Mouse (Mus musculus) activated CD4-positive, CD25-positive, alpha-beta regulatory T cell (primary cell): ENCODE results near the gene 2900011O08Rik. TPM values are rescaled to one million over a fixed set of nuclear protein-coding genes. Genes with fewer than 3 reads are reported as not detected.

ENCODE experiments used
- polyA plus RNA-seq, 2 experiments: library from polyadenylated mRNA; unstranded; fragments of 100-300 nt; shearing (Covaris generic); gene quantifications; one replicate each; pipeline ENCODE4 v1.2.1; 2017

The 2900011O08Rik gene
- polyA plus RNA-seq = not detected

GRCm38 (mm10) chr16:13986574-13987478 lies at the start of gene 2900011O08Rik, which contains the start of gene Ifitm7:
TSS of gene 2900011O08Rik (plus strand) at chr16:13986604.
TSS of gene Ifitm7 (minus strand) at chr16:13986888.

Other genes with a start within 250 kb of the 2900011O08Rik start
- 10 to 100 TPM; 30.3 to 35.3 TPM for gene Rrn3, start 205.9 kb upstream of the 2900011O08Rik start, polyA plus RNA-seq
- gene Ntan1, start 167.8 kb upstream of the 2900011O08Rik start, polyA plus RNA-seq = 100 to 1,000 TPM; 189 to 220 TPM
- 10 to 100 TPM; 49.1 to 54.7 TPM for gene Pdxdc1, start 83.5 kb upstream of the 2900011O08Rik start, polyA plus RNA-seq
- gene Mpv17l, start 83.4 kb upstream of the 2900011O08Rik start, polyA plus RNA-seq = under 1 TPM; 0.64 to 0.87 TPM
- gene Ifitm7, start 284 bp downstream of the 2900011O08Rik start, polyA plus RNA-seq = not detected
- 10 to 100 TPM; 88.4 to 95.1 TPM for gene Nde1, start 176.7 kb downstream of the 2900011O08Rik start, polyA plus RNA-seq
- gene Marf1, start 176.7 kb downstream of the 2900011O08Rik start, polyA plus RNA-seq = 1 to 10 TPM; 5.7 to 8.1 TPM